Mouse (Mus musculus) kidney, adult 2 months (tissue): ENCODE data around the gene Rex1bd.
A peak's percentile ranks its signal among the peaks of the same experiment; 100 is the strongest.

Source experiments
- CTCF ChIP-seq: fragments of 200-500 bp; conservative IDR thresholded peaks from 2 replicates; pipeline ENCODE4 v1.5.1; 2011; ENCODE audit warnings: low read depth, mild to moderate bottlenecking, control low read depth, low read length, moderate library complexity, mixed read lengths; ENCODE audit not compliant: insufficient read depth, insufficient read length
- POLR2A ChIP-seq: fragments of 200-500 bp; IDR thresholded peaks from one replicate; pipeline ENCODE4 v1.6.1; 2011; ENCODE audit warnings: low read depth, low read length, control low read depth

DNA sequence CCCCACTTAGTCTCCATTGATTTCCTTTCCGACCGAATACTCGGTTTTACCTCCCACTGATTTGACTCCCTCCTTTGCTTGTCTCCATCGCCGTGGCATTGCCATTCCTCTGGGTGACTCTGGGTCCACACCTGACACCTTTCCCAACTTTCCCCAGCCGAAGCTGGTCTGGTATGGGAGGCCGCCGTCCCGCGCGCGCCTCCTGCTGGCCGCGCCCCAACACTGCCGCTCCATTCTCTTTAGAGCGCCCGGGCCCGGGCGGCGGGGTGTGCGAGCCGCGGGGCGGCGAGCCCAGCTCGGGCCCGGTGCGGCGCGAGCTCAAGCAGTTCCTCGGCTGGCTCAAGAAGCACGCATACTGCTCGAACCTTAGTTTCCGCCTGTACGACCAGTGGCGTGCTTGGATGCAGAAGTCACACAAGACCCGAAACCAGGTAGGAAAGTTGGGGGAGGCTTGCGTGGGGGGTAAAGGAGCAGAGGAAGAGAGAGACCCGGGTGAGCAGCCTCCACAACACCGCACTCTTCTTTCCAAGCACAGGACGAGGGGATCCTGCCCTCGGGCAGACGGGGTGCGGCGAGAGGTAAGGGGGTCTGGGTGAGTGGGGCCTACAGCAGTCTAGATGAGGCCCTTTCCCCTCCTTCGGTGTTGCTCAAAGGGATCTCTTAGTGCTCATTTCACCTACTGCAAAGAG lies 3.3 kb downstream of the Rex1bd start:
- TF ChIP-seq CTCF, result peak; percentile 67
- no peak for TF ChIP-seq POLR2A
